Mouse (Mus musculus): ENCODE results near the gene Zfp523.

Gene Zfp523

GRCm38 (mm10) chr17:28160361-28160760 lies 16.6 kb upstream of the Zfp523 start:
- DNase-seq (ENCODE audit: low spot score): no peak

GRCm38 (mm10) chr17:28161310-28161881 lies 15.5 kb upstream of the Zfp523 start:
- DNase-seq (ENCODE audit: low spot score): no peak

- DNase-seq (ENCODE audit: low spot score): peak; percentile 48
These were observed 13.3 kb upstream of the Zfp523 start for GRCm38 (mm10) chr17:28163666-28164065.

- DNase-seq (ENCODE audit: low spot score): no peak
These were observed 6.2 kb upstream of the Zfp523 start for GRCm38 (mm10) chr17:28170460-28171305.

- no peak for DNase-seq (ENCODE audit: low spot score)
These were observed 4.2 kb upstream of the Zfp523 start for GRCm38 (mm10) chr17:28172690-28173089.

GRCm38 (mm10) chr17:28177540-28178046 lies 664 bp downstream of the Zfp523 start:
- DNase-seq (ENCODE audit: low spot score): no peak

- DNase-seq (ENCODE audit: low spot score): no peak
These were observed 3.4 kb downstream of the Zfp523 start for GRCm38 (mm10) chr17:28180331-28180730.

- DNase-seq (ENCODE audit: low spot score): no peak
These were observed 4.0 kb downstream of the Zfp523 start for GRCm38 (mm10) chr17:28180783-28181544.

- no peak for DNase-seq (ENCODE audit: low spot score)
These were observed 8.2 kb downstream of the Zfp523 start for GRCm38 (mm10) chr17:28184971-28185638.

GRCm38 (mm10) chr17:28188313-28188712 lies 11.4 kb downstream of the Zfp523 start:
- no peak for DNase-seq (ENCODE audit: low spot score)

GRCm38 (mm10) chr17:28192754-28193153 lies 15.8 kb downstream of the Zfp523 start:
- no peak for DNase-seq (ENCODE audit: low spot score)

- DNase-seq (ENCODE audit: low spot score): no peak
These were observed 16.6 kb downstream of the Zfp523 start for GRCm38 (mm10) chr17:28193559-28193958.

- DNase-seq (ENCODE audit: low spot score): no peak
These were observed 18.1 kb downstream of the Zfp523 start for GRCm38 (mm10) chr17:28195033-28195432.

GRCm38 (mm10) chr17:28197646-28198045 lies 20.7 kb downstream of the Zfp523 start:
- DNase-seq (ENCODE audit: low spot score): no peak

GRCm38 (mm10) chr17:28201982-28202381 lies 25.1 kb downstream of the Zfp523 start:
- no peak for DNase-seq (ENCODE audit: low spot score)

- DNase-seq (ENCODE audit: low spot score): no peak
These were observed 27.3 kb downstream of the Zfp523 start for GRCm38 (mm10) chr17:28204052-28204720.

GRCm38 (mm10) chr17:28205443-28205842 lies 28.5 kb downstream of the Zfp523 start:
- no peak for DNase-seq (ENCODE audit: low spot score)

GRCm38 (mm10) chr17:28207092-28207491 lies 30.2 kb downstream of the Zfp523 start:
- no peak for DNase-seq (ENCODE audit: low spot score)

- peak; percentile 63 for DNase-seq (ENCODE audit: low spot score)
These were observed 30.8 kb downstream of the Zfp523 start, which contains the start of gene Def6 for GRCm38 (mm10) chr17:28207591-28208313. Gene Def6, plus strand, starts transcription at chr17:28207778.

- no peak for DNase-seq (ENCODE audit: low spot score)
These were observed 31.3 kb downstream of the Zfp523 start for GRCm38 (mm10) chr17:28208314-28208612.
